Mouse (Mus musculus): Measurements from ENCODE around the gene Srsf9.
"Not testable (repeated sequence)": the region's sequence is repeated elsewhere in the genome, so short reads cannot be mapped to it uniquely, and the experiment has no call there.

Srsf9 gene

GRCm38 (mm10) chr5:115374204-115374820 is 47.3 kb downstream of the Srsf9 start:
- DNase-seq = no peak

- no peak for DNase-seq
Measured at GRCm38 (mm10) chr5:115375436-115375835, 48.5 kb downstream of the Srsf9 start.

DNA sequence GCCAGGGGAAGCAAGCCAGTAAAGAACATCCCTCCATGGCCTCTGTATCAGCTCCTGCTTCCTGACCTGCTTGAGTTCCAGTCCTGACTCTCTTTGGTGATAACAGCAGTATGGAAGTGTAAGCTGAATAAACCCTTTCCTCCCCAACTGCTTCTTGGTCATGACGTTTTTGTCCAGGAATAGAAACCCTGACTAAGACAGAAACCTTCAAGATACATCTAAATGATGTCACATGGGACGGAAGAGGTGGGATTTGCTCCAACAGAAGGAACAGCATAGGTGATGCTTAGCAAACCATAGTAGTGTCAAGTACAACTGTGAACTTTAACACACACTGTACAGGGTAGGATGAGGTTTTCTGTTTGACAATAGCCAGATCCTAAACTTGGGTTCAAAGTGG is 51.9 kb downstream of the Srsf9 start:
- not testable (repeated sequence) for DNase-seq

Measured in spleen, adult 18-20 months (tissue).